Mouse (Mus musculus) gastrocnemius, postnatal 4 days (tissue): Measurements from ENCODE around the gene Trim30b. TPM values are rescaled to one million over a fixed set of nuclear protein-coding genes. Genes with fewer than 3 reads are reported as not detected.
"Not testable (repeated sequence)": the region's sequence is repeated elsewhere in the genome, so short reads cannot be mapped to it uniquely, and the experiment has no call there.

Experiments used
- DNase-seq, 2 experiments: peaks; one replicate each; pipeline ENCODE4 v3.0.0; 2021 to 2022; ENCODE audit warnings: low spot score in 2 of 2, mixed read lengths in 2 of 2
- long read RNA-seq, 2 experiments: library from polyadenylated mRNA; stranded (forward); transcript quantifications; one replicate each; pipeline ENCODE4 v2.0.0; 2021
- total RNA-seq, 2 experiments: library from RNA; stranded (reverse); gene quantifications; 2 replicates each; pipeline ENCODE4 v1.2.3; 2021

The Trim30b gene
- total RNA-seq = under 1 TPM; 0.05 to 0.08 TPM
- long read RNA-seq, experiment 1 = 0 reads
- long read RNA-seq, experiment 2 = 0 reads

DNA sequence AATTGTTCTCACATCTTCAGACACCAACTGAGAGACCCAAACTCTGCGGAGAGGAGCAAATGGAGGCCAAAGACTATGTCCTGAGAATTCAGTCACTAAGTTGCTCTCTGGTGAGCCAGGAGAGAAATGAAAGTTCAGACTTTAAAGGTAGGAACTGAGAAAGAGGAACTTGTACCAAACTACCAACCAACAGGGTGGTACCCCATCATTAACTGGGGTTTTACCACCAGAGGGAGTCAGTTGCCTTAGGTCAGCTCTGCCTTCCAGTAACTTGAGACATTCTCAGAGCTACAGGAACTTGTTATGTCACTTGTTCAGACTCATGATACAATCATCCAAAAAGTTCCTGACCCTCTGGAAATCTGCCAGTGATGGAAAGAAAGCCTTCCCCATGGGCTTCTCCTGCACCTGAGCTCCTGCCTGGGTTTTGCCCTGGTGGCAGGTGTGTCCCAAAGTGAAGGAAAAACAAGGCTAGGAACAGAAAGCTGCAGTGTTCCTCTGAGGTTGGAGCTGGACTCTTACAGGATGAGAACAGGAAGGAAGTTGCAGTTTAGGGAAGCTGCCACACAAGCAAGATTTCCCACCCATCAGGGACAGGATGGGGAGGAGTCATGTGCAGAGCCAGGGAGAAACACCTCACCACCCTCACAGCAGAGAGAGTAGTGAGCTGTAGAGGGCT, at the start of gene Trim30b:
TSS of gene Trim30b (minus strand) at position 149 of the 679 bp plus-strand sequence.
- DNase-seq = no peak

GRCm38 (mm10) chr7:104404460-104404950, 34.8 kb upstream of the Trim30b start:
- DNase-seq = no peak

GRCm38 (mm10) chr7:104401140-104401539, 31.5 kb upstream of the Trim30b start:
- no peak for DNase-seq

DNA sequence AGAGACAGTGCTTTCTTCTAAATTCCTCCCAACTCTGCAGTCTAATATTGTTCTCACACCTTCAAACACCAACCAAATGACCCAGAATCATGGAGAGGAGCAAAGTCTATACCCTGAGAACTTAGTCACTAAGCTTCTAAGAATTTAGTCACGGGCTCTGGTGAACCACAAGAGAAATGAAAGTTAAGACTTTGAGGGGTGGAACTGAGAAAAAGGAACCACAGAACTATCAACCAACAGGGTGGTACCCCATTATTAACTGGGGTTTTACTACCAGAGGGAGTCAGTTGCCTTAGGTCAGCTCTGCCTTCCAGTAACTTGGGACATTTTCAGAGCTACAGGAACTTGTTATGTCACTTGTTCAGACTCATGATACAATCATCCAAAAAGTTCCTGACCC, 31.0 kb upstream of the Trim30b start, which contains the start of gene Trim30c:
TSS of gene Trim30c (minus strand) at position 140 of the 400 bp plus-strand sequence.
- no peak for DNase-seq

GRCm38 (mm10) chr7:104398492-104398891, 28.8 kb upstream of the Trim30b start:
- no peak for DNase-seq

DNA sequence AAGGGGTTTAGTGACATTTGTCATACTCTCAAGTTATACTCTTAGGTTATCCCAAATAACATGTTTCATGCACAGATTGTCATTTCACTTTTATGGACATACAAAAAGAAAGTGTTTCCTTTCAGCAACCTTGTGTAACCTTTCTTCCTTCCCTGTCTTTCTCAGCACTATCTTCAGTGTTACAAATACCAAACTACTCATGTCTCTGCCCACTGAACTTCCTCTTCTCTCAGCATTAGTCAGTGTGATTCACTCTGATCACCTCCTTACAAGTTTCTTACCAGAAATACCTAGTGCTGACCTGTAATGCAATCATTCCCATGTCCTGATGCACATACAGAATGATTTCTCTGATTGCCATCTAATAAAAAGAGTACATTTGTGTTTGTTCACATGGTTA, 3.3 kb downstream of the Trim30b start:
- no peak for DNase-seq

DNA sequence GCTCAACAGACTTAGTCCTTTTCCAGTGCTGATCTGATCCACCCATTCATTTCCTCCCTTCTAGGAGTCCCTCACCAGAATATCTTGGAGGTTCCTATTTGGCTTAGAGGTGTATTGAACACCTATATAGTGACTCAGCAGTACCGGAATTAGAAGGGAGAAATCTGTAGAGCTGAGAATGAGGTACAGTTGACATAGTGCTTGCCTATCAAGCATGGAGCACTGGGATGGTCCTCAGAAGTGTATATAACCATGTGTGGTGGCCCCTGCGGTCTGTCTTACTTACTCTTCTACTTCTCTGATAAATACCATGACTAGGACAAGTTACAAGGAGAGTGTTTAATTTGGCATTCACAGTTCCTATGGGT, 16.1 kb downstream of the Trim30b start:
- DNase-seq = no peak

GRCm38 (mm10) chr7:104352717-104353599, 16.7 kb downstream of the Trim30b start, which contains the start of gene Trim12c:
TSS of gene Trim12c (minus strand) at chr7:104353362.
- peak in 1 of 2 experiments; percentile 36 for DNase-seq

GRCm38 (mm10) chr7:104348043-104348442, 21.6 kb downstream of the Trim30b start:
- not testable (repeated sequence) for DNase-seq

DNA sequence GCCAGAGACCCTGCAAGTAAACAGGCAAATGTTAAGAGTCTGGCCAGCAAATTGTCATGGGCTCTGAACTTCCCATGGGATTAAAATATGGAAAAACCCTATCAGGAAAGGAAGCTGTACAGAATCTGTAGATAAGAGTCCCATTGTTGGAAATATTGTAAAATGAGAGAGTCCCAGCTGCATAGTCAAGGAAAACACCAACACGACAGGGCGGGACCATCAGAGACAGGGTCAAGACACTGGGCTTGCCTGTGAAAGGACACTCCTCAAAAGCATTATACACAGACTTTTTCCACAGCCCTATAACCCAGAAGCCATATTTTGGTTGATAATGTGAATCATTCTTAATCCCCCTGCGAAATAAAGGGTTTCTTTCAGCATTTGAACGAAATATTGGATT, 28.9 kb downstream of the Trim30b start:
- not testable (repeated sequence) for DNase-seq

DNA sequence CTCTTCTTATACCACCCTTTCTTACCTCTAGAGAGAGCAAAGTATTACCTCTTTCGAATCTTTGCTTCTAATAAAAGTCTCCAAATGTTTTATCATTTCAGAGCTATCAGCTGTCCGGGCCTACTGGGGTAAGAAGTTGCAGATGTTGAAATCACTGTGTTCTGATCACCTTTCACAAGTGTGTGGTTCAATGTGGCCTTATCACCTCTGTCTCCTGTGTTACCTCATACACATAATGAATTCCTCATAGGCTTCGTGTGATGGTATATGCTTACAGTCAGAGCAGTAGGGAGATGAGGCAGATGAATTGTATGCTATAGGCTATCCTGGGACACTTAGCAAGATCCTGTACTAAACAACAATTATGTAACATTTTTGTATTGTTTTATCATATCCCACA, 34.1 kb downstream of the Trim30b start:
- DNase-seq = not testable (repeated sequence)

DNA sequence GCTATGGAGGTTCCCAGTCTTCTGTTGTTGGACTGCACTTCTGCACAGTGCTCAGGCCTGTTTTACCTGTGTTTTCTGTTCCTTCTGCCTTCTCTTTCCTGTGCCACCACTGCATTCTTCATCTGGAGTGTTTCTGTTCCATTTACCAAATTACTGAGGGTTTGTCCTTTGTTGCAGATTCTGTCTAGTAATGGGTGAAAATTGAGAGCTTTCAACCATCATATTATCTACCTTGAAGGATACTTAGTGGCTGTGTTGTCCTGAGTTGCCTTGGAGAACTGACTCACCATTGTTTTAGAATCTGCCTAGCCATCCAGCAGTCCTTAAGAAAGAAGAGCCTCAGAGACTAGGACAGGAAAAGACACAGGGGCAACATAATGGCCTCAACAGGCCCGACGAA, 40.5 kb downstream of the Trim30b start, which contains the start of gene Trim34b:
TSS of gene Trim34b (plus strand) at position 301 of the 400 bp plus-strand sequence.
- DNase-seq = not testable (repeated sequence)

- no peak for DNase-seq
These were observed 47.7 kb downstream of the Trim30b start for GRCm38 (mm10) chr7:104322028-104322427.

DNA sequence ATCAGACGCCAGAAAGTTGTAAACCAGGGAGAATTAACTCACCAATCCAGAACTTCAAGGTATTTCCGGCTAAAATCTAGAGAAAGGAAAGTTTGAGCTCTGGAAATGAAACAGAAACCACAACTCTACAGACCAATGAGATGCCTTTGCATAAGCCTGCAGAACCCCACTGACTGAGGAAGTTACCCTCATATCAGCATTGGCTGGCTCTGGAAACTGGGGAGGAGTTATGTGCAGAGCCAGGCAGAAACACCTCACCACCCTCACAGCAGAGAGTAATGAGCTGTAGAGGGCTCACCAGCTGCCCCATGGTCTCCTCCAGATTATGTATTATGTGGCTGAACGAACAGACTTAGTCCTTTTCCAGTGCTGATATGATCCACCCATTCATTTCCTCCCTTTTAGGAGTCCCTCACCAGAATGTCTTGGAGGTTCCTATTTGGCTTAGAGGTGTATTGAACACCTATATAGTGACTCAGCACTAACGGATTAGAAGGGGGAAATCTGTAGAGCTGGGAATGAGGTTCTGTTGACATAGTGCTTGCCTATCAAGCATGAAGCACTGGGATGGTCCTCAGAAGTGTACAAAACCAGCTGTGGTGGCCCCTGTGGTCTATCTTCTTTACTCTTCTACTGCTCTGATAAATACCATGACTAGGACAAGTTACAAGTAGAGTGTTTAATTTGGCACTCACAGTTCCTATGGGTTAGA, 54.2 kb downstream of the Trim30b start, which contains the start of gene Trim12a:
TSS of gene Trim12a (minus strand) at position 98 of the 712 bp plus-strand sequence.
- DNase-seq = not testable (repeated sequence)

- no peak for DNase-seq
These were observed 54.8 kb downstream of the Trim30b start for GRCm38 (mm10) chr7:104314796-104315353.

Other genes with a start within 250 kb of the Trim30b start
- gene Ubqln5, start 240.1 kb downstream of the Trim30b start, total RNA-seq = not detected
- not detected for gene Olfr643, start 232.5 kb downstream of the Trim30b start, total RNA-seq
- not detected for gene Ubqln3, start 226.6 kb downstream of the Trim30b start, total RNA-seq
- not detected for gene Ubqlnl, start 219.3 kb downstream of the Trim30b start, total RNA-seq
- gene Olfm5, start 205.1 kb downstream of the Trim30b start, total RNA-seq = not detected
- gene Olfr648, start 186.5 kb downstream of the Trim30b start, total RNA-seq = not detected
- not detected for gene Olfr649, start 173.9 kb downstream of the Trim30b start, total RNA-seq
- 1 to 10 TPM in 1 of 2 experiments, under 1 TPM in 1; 0.57 to 1.3 TPM for gene Trim6, start 151.1 kb downstream of the Trim30b start, total RNA-seq
- 1 to 10 TPM; 1.8 to 2.0 TPM for gene Trim34a, start 125.4 kb downstream of the Trim30b start, total RNA-seq
- 1 to 10 TPM in 1 of 2 experiments, under 1 TPM in 1; 0.98 to 1.5 TPM for gene Trim5, start 81.8 kb downstream of the Trim30b start, total RNA-seq
- gene Trim12a, start 54.4 kb downstream of the Trim30b start, total RNA-seq = 1 to 10 TPM; 4.5 to 5.4 TPM
- gene Trim34b, start 40.4 kb downstream of the Trim30b start, total RNA-seq = under 1 TPM in 1 of 2 experiments, not detected in 1; 0.29 TPM
- gene Trim12c, start 16.5 kb downstream of the Trim30b start, total RNA-seq = 1 to 10 TPM; 2.6 to 3.5 TPM
- gene Trim30c, start 31.0 kb upstream of the Trim30b start, total RNA-seq = under 1 TPM in 1 of 2 experiments, not detected in 1; 0.21 TPM
- 1 to 10 TPM; 1.4 to 1.5 TPM for gene Trim30a, start 95.3 kb upstream of the Trim30b start, total RNA-seq
- gene Trim30d, start 138.0 kb upstream of the Trim30b start, total RNA-seq = under 1 TPM; 0.32 to 0.62 TPM
- not detected for gene Olfr651, start 180.2 kb upstream of the Trim30b start, total RNA-seq
- gene Olfr652, start 191.0 kb upstream of the Trim30b start, total RNA-seq = not detected
- not detected for gene Olfr653, start 207.4 kb upstream of the Trim30b start, total RNA-seq
- gene Olfr654, start 217.1 kb upstream of the Trim30b start, total RNA-seq = not detected
- gene Olfr655, start 231.9 kb upstream of the Trim30b start, total RNA-seq = not detected
- gene Olfr656, start 244.1 kb upstream of the Trim30b start, total RNA-seq = not detected